Mouse (Mus musculus) heart, postnatal 10 days (tissue): Measurements from ENCODE around the gene Cldn5. TPM values are rescaled to one million over a fixed set of nuclear protein-coding genes. Genes with fewer than 3 reads are reported as not detected.

ENCODE experiments used
- total RNA-seq, 2 experiments: library from RNA; stranded (reverse); gene quantifications; 2 replicates each; pipeline ENCODE4 v1.2.3; 2021

Cldn5 gene
- total RNA-seq, 2 experiments from 2014 or later, result 79.8 to 90.1 TPM

Other genes starting within 250 kb of the Cldn5 start
- gene Tbx1, start 186.2 kb upstream of the Cldn5 start, total RNA-seq, result 1 to 10 TPM in 1 of 2 experiments, under 1 TPM in 1; 0.57 to 1.1 TPM
- 1 to 10 TPM in 1 of 2 experiments, under 1 TPM in 1; 0.77 to 1.2 TPM for gene Gp1bb, start 154.4 kb upstream of the Cldn5 start, total RNA-seq
- gene Gm49601, start 150.4 kb upstream of the Cldn5 start, total RNA-seq, result 1 to 10 TPM; 2.2 to 4.1 TPM
- gene Sept5, start 146.9 kb upstream of the Cldn5 start, total RNA-seq, result 10 to 100 TPM; 11.3 to 11.6 TPM
- gene Ufd1, start 34.9 kb downstream of the Cldn5 start, total RNA-seq, result 10 to 100 TPM; 65.5 to 69.2 TPM
- 1 to 10 TPM; 8.6 to 9.9 TPM for gene Cdc45, start 35.1 kb downstream of the Cldn5 start, total RNA-seq
- gene 2510002D24Rik, start 59.7 kb downstream of the Cldn5 start, total RNA-seq, result 10 to 100 TPM; 20.3 to 20.8 TPM
- 1 to 10 TPM; 1.2 to 1.5 TPM for gene Gm28539, start 59.7 kb downstream of the Cldn5 start, total RNA-seq
- gene Mrpl40, start 100.0 kb downstream of the Cldn5 start, total RNA-seq, result 10 to 100 TPM; 57.0 to 60.1 TPM
- gene Hira, start 100.2 kb downstream of the Cldn5 start, total RNA-seq, result 10 to 100 TPM; 34.3 to 35.7 TPM